Mouse (Mus musculus): ENCODE measurements around the gene Agxt. TPM values are rescaled to one million over a fixed set of nuclear protein-coding genes. Genes with fewer than 3 reads are reported as not detected.

Agxt gene
- polyA plus RNA-seq, 1 experiment from 2014 or later: not detected

Other genes starting within 250 kb of the Agxt start
- gene Ankmy1, start 232.3 kb upstream of the Agxt start, polyA plus RNA-seq (2014; fragmentation: Nextera tagmentation; extraction: Ambion mirVana): 1.1 and 1.2 TPM in 2 replicates
- gene Dusp28, start 228.3 kb upstream of the Agxt start, polyA plus RNA-seq (2014; fragmentation: Nextera tagmentation; extraction: Ambion mirVana): 9.6 and 12.1 TPM in 2 replicates
- 29.4 and 29.7 TPM in 2 replicates for gene Rnpepl1, start 224.5 kb upstream of the Agxt start, polyA plus RNA-seq (2014; fragmentation: Nextera tagmentation; extraction: Ambion mirVana)
- gene Capn10, start 200.9 kb upstream of the Agxt start, polyA plus RNA-seq (2014; fragmentation: Nextera tagmentation; extraction: Ambion mirVana): 28.3 and 30.4 TPM in 2 replicates
- 7.7 and 9.5 TPM in 2 replicates for gene Gpr35, start 184.4 kb upstream of the Agxt start, polyA plus RNA-seq (2014; fragmentation: Nextera tagmentation; extraction: Ambion mirVana)
- gene Aqp12, start 128.9 kb upstream of the Agxt start, polyA plus RNA-seq (2014; fragmentation: Nextera tagmentation; extraction: Ambion mirVana): not detected in 2 replicates
- 18.7 and 23.2 TPM in 2 replicates for gene Kif1a, start 33.3 kb upstream of the Agxt start, polyA plus RNA-seq (2014; fragmentation: Nextera tagmentation; extraction: Ambion mirVana)
- gene 2310007B03Rik, start 25.7 kb downstream of the Agxt start, polyA plus RNA-seq (2014; fragmentation: Nextera tagmentation; extraction: Ambion mirVana): 2.6 TPM in 2 replicates
- gene Crocc2, start 33.5 kb downstream of the Agxt start, polyA plus RNA-seq (2014; fragmentation: Nextera tagmentation; extraction: Ambion mirVana): 0.10 and 0.23 TPM in 2 replicates
- gene Sned1, start 100.6 kb downstream of the Agxt start, polyA plus RNA-seq (2014; fragmentation: Nextera tagmentation; extraction: Ambion mirVana): 4.8 and 8.6 TPM in 2 replicates
- gene Mterf4, start 170.7 kb downstream of the Agxt start, polyA plus RNA-seq (2014; fragmentation: Nextera tagmentation; extraction: Ambion mirVana): 28.6 and 31.3 TPM in 2 replicates
- gene Ppp1r7, start 207.6 kb downstream of the Agxt start, polyA plus RNA-seq (2014; fragmentation: Nextera tagmentation; extraction: Ambion mirVana): 59.5 and 63.1 TPM in 2 replicates
- gene Pask, start 208.2 kb downstream of the Agxt start, polyA plus RNA-seq (2014; fragmentation: Nextera tagmentation; extraction: Ambion mirVana): 13.7 and 16.4 TPM in 2 replicates
- 0.77 and 0.81 TPM in 2 replicates for gene Ano7, start 238.7 kb downstream of the Agxt start, polyA plus RNA-seq (2014; fragmentation: Nextera tagmentation; extraction: Ambion mirVana)

All from stomach, embryonic 14.5 days (tissue).